Mouse (Mus musculus) erythroblast, embryonic 14.5 days (primary cell): ENCODE results near the gene Usp30.

Experiments used
- GATA1 ChIP-seq: IDR thresholded peaks from 2 replicates; pipeline ENCODE4 v1.6.1; 2012; ENCODE audit warnings: low read length, inconsistent platforms, mixed read lengths
- TAL1 ChIP-seq: IDR thresholded peaks from 3 replicates; pipeline ENCODE4 v1.6.1; 2012; ENCODE audit warnings: low read length, inconsistent platforms, mixed read lengths

DNA sequence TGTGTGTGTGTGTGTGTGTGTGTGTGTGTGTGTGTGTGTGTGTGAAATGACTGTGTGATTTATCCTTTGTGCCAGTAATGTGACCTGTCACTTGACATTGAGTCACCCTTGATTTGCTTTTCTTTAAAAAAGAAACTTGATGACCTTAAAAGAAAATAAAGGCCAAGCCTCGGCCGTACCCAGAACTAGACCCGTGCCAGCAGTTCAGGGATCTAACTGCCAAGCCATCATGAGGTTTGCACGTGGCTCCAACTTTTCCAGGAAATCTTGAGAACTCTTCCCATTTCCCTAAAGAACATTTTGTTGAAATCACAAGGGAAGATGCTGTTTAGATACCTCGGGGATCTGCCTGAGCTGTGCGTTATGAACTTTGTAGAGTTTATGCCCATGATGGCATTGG is 96.2 kb downstream of the Usp30 start:
- TF ChIP-seq TAL1 (no peak), GATA1 (no peak)
